Mouse (Mus musculus) intestine, embryonic 15.5 days (tissue): ENCODE data around the gene Gpr55. TPM values are rescaled to one million over a fixed set of nuclear protein-coding genes. Genes with fewer than 3 reads are reported as not detected.
"Not testable (repeated sequence)": the region's sequence is repeated elsewhere in the genome, so short reads cannot be mapped to it uniquely, and the experiment has no call there.

Experiments
- ATAC-seq: fragments of 200-750 bp; cut with Nextera tagmentation; 2 replicates; pipeline ENCODE4 v1.8.0; 2017; ENCODE audit warnings: moderate TSS enrichment, moderate library complexity
- H3K27ac ChIP-seq: fragments of 300-500 bp; sonication (generic); 2 replicates; pipeline ENCODE4 v1.5.1; 2015; ENCODE audit warnings: mild to moderate bottlenecking, inconsistent platforms
- H3K27me3 ChIP-seq: fragments of 300-500 bp; sonication (generic); replicated peaks from 2 replicates; pipeline ENCODE4 v1.6.1; 2015; ENCODE audit warnings: inconsistent platforms
- H3K36me3 ChIP-seq: fragments of 300-500 bp; sonication (generic); 2 replicates; pipeline ENCODE4 v1.6.1; 2015; ENCODE audit warnings: inconsistent platforms
- H3K4me1 ChIP-seq: fragments of 300-500 bp; sonication (generic); replicated peaks from 2 replicates; pipeline ENCODE4 v1.6.1; 2015; ENCODE audit warnings: inconsistent platforms
- H3K4me2 ChIP-seq: fragments of 300-500 bp; sonication (generic); replicated peaks from 2 replicates; pipeline ENCODE4 v1.6.1; 2015; ENCODE audit warnings: mild to moderate bottlenecking, inconsistent platforms
- H3K4me3 ChIP-seq: fragments of 300-500 bp; sonication (generic); replicated peaks from 2 replicates; pipeline ENCODE4 v1.5.1; 2015; ENCODE audit warnings: inconsistent platforms
- H3K9ac ChIP-seq: fragments of 300-500 bp; sonication (generic); 2 replicates; pipeline ENCODE4 v1.6.1; 2015; ENCODE audit warnings: inconsistent platforms
- H3K9me3 ChIP-seq: fragments of 300-500 bp; sonication (generic); 2 replicates; pipeline ENCODE4 v1.6.1; 2016; ENCODE audit warnings: inconsistent platforms
- WGBS: fragments of 180-500 bp; shearing (Covaris S2); methylation state at CpG from one replicate; pipeline ENCODE4 v1.1.7; 2015; 5-methylcytosine and 5-hydroxymethylcytosine counted together
- polyA plus RNA-seq: library from polyadenylated mRNA; unstranded; fragments of >200 nt; fragmentation: Nextera tagmentation; extraction: Ambion mirVana; gene quantifications from 2 replicates; pipeline ENCODE4 v1.2.1, GENCODE M21; 2015

The Gpr55 gene
- polyA plus RNA-seq: 0.04 and 0.10 TPM in 2 replicates

DNA sequence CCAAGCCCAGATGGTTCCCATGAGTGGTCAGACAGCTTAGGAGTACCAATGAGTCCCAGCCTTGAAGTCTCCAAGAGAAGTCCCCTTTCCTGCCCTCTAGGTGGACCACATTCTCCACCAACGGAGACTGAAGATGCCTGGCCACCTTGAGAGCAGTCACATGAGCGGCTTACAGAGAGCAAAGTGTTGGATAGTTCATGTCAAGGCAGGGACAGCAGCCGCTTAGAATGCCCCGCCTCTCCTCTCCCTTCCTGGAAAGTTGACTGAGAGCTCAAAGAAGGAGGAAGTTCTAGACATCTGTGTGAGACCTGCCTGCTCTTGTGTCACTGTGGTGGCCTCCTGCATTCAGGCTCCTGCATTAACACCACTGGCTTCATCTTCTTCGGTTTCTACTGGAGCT, at the start of gene Gpr55:
Gene Gpr55 (minus strand): TSS at position 135 of the 400 bp plus-strand sequence.
- no peaks in the 10 kb centered on the region for H3K27me3 ChIP-seq
- no peaks in the 10 kb centered on the region for H3K36me3 ChIP-seq
- peaks cover 25% of the 10 kb centered on the region for H3K4me1 ChIP-seq
- WGBS: 61% methylated on average over 5 of the region's 5 CpGs
- no peaks in the 10 kb centered on the region for H3K9me3 ChIP-seq
- no peak within 1 kb of the TSS for H3K4me3 ChIP-seq
- H3K9ac ChIP-seq: no peak within 1 kb of the TSS
- peak; percentile 34 for ATAC-seq
- 0 out of 2 replicates have a peak within 1 kb of the TSS, but pooled peaks have one; percentile 32 for H3K27ac ChIP-seq
- H3K4me2 ChIP-seq: no peak within 1 kb of the TSS

- Histone ChIP-seq H3K4me2 (0 out of 2 replicates have a peak overlapping the region, but pooled peaks have one; percentile 29), H3K27me3 (no peaks in the 10 kb centered on the region), H3K36me3 (no peaks in the 10 kb centered on the region), H3K4me1 (no peaks in the 10 kb centered on the region), H3K4me3 (no peak overlapping the region), H3K9me3 (no peaks in the 10 kb centered on the region), H3K27ac (no peak overlapping the region), H3K9ac (no peak overlapping the region)
- ATAC-seq: peak; percentile 71
- under 1% methylated on average over 7 of the region's 7 CpGs for WGBS
Measured at GRCm38 (mm10) chr1:86007778-86008177, 47.0 kb upstream of the Gpr55 start.

- 89% methylated on average over 6 of the region's 6 CpGs for WGBS
- ATAC-seq: no peak
- no peaks in the 10 kb centered on the region for H3K4me1 ChIP-seq
Measured at GRCm38 (mm10) chr1:86006040-86006439, 45.2 kb upstream of the Gpr55 start.

DNA sequence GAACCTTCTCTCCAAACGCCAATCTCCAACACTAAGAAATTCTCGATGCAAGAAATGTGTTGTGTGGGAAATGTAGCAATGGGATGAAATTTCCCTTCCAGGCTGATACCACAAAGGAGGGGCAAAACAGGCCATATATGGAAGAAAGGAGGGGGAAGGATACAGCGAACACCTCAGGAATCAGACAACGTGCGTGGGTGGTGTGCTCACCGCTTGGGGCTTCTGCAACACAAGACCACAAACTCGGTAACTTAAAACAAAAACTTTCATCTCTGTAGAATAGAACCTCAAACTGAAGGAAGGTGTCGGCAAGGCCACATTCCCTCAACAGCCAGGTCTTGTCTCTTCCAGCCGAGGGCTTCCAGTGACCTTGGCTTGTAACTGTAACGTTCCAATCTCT, 44.7 kb upstream of the Gpr55 start:
- H3K27ac ChIP-seq: no peak overlapping the region
- H3K4me3 ChIP-seq: no peak overlapping the region
- H3K9me3 ChIP-seq: no peaks in the 10 kb centered on the region
- H3K4me2 ChIP-seq: no peak overlapping the region
- ATAC-seq: no peak
- no peak overlapping the region for H3K9ac ChIP-seq
- no peaks in the 10 kb centered on the region for H3K27me3 ChIP-seq
- no peaks in the 10 kb centered on the region for H3K36me3 ChIP-seq
- no peaks in the 10 kb centered on the region for H3K4me1 ChIP-seq
- 85% methylated on average over 10 of the region's 10 CpGs for WGBS

More at GRCm38 (mm10) chr1:86006040-86006439, 45.2 kb upstream of the Gpr55 start:
- H3K9me3 ChIP-seq: no peaks in the 10 kb centered on the region
- no peak overlapping the region for H3K27ac ChIP-seq
- H3K4me3 ChIP-seq: no peak overlapping the region
- no peaks in the 10 kb centered on the region for H3K27me3 ChIP-seq
- H3K9ac ChIP-seq: no peak overlapping the region
- no peaks in the 10 kb centered on the region for H3K36me3 ChIP-seq
- no peak overlapping the region for H3K4me2 ChIP-seq

GRCm38 (mm10) chr1:85999853-86000570, 39.2 kb upstream of the Gpr55 start:
- no peak overlapping the region for H3K27ac ChIP-seq
- H3K9me3 ChIP-seq: no peaks in the 10 kb centered on the region
- no peak overlapping the region for H3K4me2 ChIP-seq
- no peak overlapping the region for H3K9ac ChIP-seq
- H3K27me3 ChIP-seq: no peaks in the 10 kb centered on the region
- H3K4me3 ChIP-seq: no peak overlapping the region
- peak; percentile 71 for ATAC-seq
- H3K4me1 ChIP-seq: 0 out of 2 replicates have a peak, but pooled peaks cover 6% of the 10 kb centered on the region
- H3K36me3 ChIP-seq: no peaks in the 10 kb centered on the region
- WGBS: 72% methylated on average over 18 of the region's 18 CpGs

DNA sequence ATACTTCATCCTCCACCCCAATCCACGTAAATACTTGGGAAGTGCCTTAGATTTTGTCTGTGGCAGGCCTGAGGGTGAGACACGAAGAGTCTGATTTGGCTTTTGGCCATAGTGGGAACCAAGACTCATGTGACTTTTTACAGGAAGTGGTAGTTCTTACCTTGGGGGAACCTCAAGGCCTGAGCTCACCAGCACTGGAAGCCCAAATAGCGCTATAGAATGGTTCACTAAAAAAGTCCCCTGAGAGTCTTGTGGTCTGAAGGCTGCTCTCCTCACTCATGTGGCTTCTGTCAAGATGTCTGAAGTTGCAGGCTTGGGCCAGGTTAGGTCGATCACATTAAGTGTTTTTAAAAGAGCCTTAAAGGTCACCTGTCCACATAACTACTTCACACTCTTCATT, 37.2 kb upstream of the Gpr55 start:
- Histone ChIP-seq H3K9me3 (no peaks in the 10 kb centered on the region), H3K4me1 (0 out of 2 replicates have a peak, but pooled peaks cover 6% of the 10 kb centered on the region), H3K27me3 (no peaks in the 10 kb centered on the region), H3K4me2 (no peak overlapping the region), H3K27ac (no peak overlapping the region), H3K9ac (no peak overlapping the region), H3K4me3 (no peak overlapping the region), H3K36me3 (no peaks in the 10 kb centered on the region)
- 84% methylated on average over 4 of the region's 4 CpGs for WGBS
- no peak for ATAC-seq

DNA sequence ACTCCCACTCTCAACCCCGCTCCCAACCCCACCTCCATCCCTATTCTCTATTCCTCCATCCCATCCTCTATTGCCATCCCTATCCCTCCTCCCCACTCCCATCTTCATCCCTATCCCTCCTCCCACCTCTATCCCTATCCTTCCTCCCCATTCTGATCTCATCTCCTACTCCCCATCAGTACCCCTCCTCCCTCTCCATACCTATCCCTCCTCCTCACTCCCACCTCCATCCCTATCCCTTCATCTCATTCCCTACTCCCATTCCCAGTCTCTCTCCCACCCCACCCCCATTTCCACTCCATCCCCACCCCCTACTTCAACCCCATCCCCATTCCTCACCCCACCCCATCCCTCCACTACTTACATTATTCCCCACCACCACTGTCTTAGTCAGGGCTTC, 36.4 kb upstream of the Gpr55 start:
- H3K9me3 ChIP-seq: no peaks in the 10 kb centered on the region
- ATAC-seq: no peak
- no peak overlapping the region for H3K9ac ChIP-seq
- no peak overlapping the region for H3K4me2 ChIP-seq
- H3K4me3 ChIP-seq: no peak overlapping the region
- H3K27me3 ChIP-seq: no peaks in the 10 kb centered on the region
- H3K36me3 ChIP-seq: no peaks in the 10 kb centered on the region
- H3K4me1 ChIP-seq: 0 out of 2 replicates have a peak, but pooled peaks cover 6% of the 10 kb centered on the region
- 100% methylated on average over 1 of the region's 1 CpGs for WGBS
- H3K27ac ChIP-seq: no peak overlapping the region

DNA sequence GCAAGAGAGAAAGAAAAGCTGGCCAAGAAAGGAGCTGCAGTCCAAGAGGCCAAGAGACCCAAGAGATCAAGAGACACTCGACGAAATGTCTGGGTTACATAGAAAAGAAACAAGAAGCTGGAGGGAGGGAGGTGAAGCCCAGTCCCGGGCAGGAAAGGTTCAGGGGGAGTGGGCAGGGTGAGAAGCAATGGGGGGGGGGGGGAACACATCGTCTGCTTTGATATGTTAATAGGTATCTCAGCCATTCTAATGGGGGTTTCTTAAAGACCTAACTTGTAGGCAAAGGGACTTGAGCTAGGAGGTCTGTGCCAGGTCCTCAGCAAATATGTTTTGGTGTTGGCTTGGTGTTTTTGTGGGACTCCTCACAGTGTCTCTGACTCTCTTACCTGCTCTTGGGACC, 32.7 kb upstream of the Gpr55 start:
- H3K9me3 ChIP-seq: no peaks in the 10 kb centered on the region
- H3K4me1 ChIP-seq: no peaks in the 10 kb centered on the region
- WGBS: 82% methylated on average over 4 of the region's 4 CpGs
- no peak overlapping the region for H3K27ac ChIP-seq
- H3K4me2 ChIP-seq: no peak overlapping the region
- no peaks in the 10 kb centered on the region for H3K36me3 ChIP-seq
- ATAC-seq: no peak
- no peaks in the 10 kb centered on the region for H3K27me3 ChIP-seq
- H3K9ac ChIP-seq: no peak overlapping the region
- H3K4me3 ChIP-seq: no peak overlapping the region

- WGBS: 70% methylated on average over 9 of the region's 9 CpGs
- Histone ChIP-seq H3K4me2 (no peak overlapping the region), H3K9ac (no peak overlapping the region), H3K4me3 (no peak overlapping the region), H3K36me3 (no peaks in the 10 kb centered on the region), H3K4me1 (no peaks in the 10 kb centered on the region), H3K27me3 (no peaks in the 10 kb centered on the region), H3K27ac (no peak overlapping the region), H3K9me3 (no peaks in the 10 kb centered on the region)
- no peak for ATAC-seq
Measured at GRCm38 (mm10) chr1:85992175-85992574, 31.4 kb upstream of the Gpr55 start.

GRCm38 (mm10) chr1:85988882-85989281, 28.1 kb upstream of the Gpr55 start:
- H3K4me3 ChIP-seq, H3K27ac ChIP-seq, H3K4me1 ChIP-seq, H3K36me3 ChIP-seq, H3K4me2 ChIP-seq, H3K9me3 ChIP-seq, ATAC-seq, H3K9ac ChIP-seq, H3K27me3 ChIP-seq: not testable (repeated sequence)
- 91% methylated on average over 4 of the region's 4 CpGs for WGBS

- 63% methylated on average over 4 of the region's 4 CpGs for WGBS
- H3K9me3 ChIP-seq: no peaks in the 10 kb centered on the region
- no peaks in the 10 kb centered on the region for H3K4me1 ChIP-seq
- H3K36me3 ChIP-seq: no peaks in the 10 kb centered on the region
- no peak for ATAC-seq
- H3K4me3 ChIP-seq: no peak overlapping the region
- no peak overlapping the region for H3K9ac ChIP-seq
- H3K27me3 ChIP-seq: no peaks in the 10 kb centered on the region
- H3K27ac ChIP-seq: no peak overlapping the region
- no peak overlapping the region for H3K4me2 ChIP-seq
Measured at GRCm38 (mm10) chr1:85988351-85988750, 27.5 kb upstream of the Gpr55 start.

GRCm38 (mm10) chr1:85985784-85986183, 25.0 kb upstream of the Gpr55 start:
- no peak overlapping the region for H3K4me2 ChIP-seq
- no peaks in the 10 kb centered on the region for H3K27me3 ChIP-seq
- 79% methylated on average over 3 of the region's 3 CpGs for WGBS
- H3K4me1 ChIP-seq: 0 out of 2 replicates have a peak, but pooled peaks cover 3% of the 10 kb centered on the region
- H3K27ac ChIP-seq: no peak overlapping the region
- H3K9me3 ChIP-seq: no peaks in the 10 kb centered on the region
- no peak overlapping the region for H3K9ac ChIP-seq
- ATAC-seq: no peak
- H3K36me3 ChIP-seq: no peaks in the 10 kb centered on the region
- H3K4me3 ChIP-seq: no peak overlapping the region
